Mouse (Mus musculus): Measurements from ENCODE around the gene Med4. TPM values are rescaled to one million over a fixed set of nuclear protein-coding genes. Genes with fewer than 3 reads are reported as not detected.

Med4 gene
- 43.3 and 45.4 TPM in 2 replicates for polyA plus RNA-seq (2015; fragmentation: Nextera tagmentation; extraction: Ambion mirVana)

DNA sequence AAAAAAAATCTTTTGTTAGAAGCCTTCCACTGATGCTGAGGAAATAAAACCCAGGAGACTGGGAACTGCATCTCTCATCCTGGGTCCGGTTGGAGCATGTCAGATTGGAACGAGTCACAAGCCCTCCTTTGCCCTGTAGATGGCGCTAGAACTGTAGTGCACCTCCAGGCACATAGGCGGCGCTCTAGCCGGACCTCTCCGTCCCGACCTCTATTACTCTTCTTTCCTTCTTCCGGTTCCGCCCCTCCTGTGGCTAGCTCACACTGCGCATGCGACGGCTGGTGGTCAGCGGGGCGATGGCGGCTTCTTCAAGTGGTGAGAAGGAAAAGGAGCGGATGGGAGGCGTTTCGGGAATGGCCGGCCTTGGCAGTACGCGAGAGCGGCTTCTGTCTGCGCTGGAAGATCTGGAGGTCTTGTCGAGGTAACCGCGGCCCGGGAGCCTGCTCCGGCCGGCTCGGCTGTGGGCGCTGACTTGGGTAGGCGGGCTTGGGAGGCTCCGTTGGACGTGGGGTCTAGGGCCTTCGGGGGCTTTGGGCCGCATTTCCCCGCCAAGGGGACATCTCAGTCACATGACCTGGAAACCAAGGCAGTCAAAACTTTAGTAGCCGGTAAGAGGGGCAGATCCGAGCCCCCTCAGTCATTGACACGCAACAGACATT is at the start of gene Med4:
Gene Med4, plus strand, starts transcription at position 261 of the 659 bp plus-strand sequence.

DNA sequence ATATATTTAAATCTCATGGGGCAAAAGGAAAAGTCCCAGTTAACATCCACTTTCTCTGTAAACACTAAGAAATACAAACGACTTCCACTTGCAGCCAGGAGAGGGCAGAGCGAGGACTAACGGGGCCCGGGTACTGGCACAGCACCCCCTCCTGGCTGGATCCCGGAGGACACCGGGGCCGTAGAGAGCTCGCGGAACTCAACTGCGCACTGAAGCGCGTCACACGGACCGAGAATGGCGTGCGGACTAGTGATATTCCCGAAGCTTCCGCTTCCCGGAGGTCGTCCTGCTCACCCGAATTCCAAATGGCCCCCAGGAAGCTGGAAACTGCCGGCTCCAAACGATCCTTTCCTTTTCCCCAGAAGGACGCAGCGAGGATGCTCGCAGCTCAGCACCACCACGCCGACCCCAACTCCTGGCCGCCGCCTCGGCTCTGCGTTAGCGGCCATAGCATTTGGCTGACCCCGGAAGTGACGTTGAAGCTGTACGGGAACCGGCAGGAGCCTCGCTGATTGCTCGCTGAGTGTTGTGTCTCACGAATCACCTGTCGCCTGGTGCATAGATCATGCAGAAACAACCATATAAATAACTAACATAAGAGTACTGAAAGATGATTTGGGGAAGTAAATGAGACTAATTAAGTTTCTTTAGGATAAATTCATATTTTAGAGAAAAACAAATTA is 15.1 kb downstream of the Med4 start, which contains the start of gene Sucla2:
Gene Sucla2, plus strand, starts transcription at position 554 of the 683 bp plus-strand sequence.

DNA sequence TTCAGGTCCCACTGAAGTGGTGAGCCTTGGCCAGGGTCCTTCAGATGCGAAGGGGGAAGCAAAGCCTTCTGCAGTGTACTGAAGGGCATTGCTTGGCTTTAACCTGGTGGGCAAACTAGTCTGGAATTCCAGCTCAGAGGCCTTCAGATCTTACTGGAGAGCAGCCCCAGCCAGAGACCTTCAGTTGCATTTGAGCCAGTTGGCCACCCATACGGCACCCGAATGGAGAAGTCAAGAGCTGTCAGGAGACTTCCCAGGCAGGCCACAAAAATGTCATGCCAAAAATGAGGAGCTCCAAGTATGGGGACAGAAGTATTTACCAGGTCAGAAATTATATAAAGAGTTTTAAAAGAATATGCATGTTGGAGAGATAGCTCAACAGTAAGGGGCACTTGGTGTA is 38.2 kb downstream of the Med4 start, which contains the start of gene Nudt15:
Gene Nudt15, minus strand, starts transcription at position 192 of the 400 bp plus-strand sequence.

Other genes starting within 250 kb of the Med4 start
- gene Rb1, start 184.2 kb upstream of the Med4 start, polyA plus RNA-seq (2015; fragmentation: Nextera tagmentation; extraction: Ambion mirVana) = 25.1 and 27.5 TPM in 2 replicates
- gene Itm2b, start 124.7 kb upstream of the Med4 start, polyA plus RNA-seq (2015; fragmentation: Nextera tagmentation; extraction: Ambion mirVana) = 629 and 818 TPM in 2 replicates
- gene Sucla2, start 15.3 kb downstream of the Med4 start, polyA plus RNA-seq (2015; fragmentation: Nextera tagmentation; extraction: Ambion mirVana) = 54.3 and 54.6 TPM in 2 replicates
- 3.1 and 3.5 TPM in 2 replicates for gene Nudt15, start 38.2 kb downstream of the Med4 start, polyA plus RNA-seq (2015; fragmentation: Nextera tagmentation; extraction: Ambion mirVana)
- gene Gm21750, start 151.2 kb downstream of the Med4 start, polyA plus RNA-seq (2015; fragmentation: Nextera tagmentation; extraction: Ambion mirVana) = not detected in 2 replicates

All from spleen, postnatal 0 days (tissue).